Mouse (Mus musculus) stomach, postnatal 0 days (tissue): ENCODE measurements around the gene Grb7.

Experiments
- CTCF ChIP-seq: IDR thresholded peaks from 2 replicates; pipeline ENCODE4 v1.5.1; 2016; ENCODE audit warnings: antibody characterized with exemption, low read depth, mild to moderate bottlenecking, moderate library complexity
- EP300 ChIP-seq: optimal IDR thresholded peaks from 2 replicates; pipeline ENCODE3; 2016; ENCODE audit warnings: antibody characterized with exemption

DNA sequence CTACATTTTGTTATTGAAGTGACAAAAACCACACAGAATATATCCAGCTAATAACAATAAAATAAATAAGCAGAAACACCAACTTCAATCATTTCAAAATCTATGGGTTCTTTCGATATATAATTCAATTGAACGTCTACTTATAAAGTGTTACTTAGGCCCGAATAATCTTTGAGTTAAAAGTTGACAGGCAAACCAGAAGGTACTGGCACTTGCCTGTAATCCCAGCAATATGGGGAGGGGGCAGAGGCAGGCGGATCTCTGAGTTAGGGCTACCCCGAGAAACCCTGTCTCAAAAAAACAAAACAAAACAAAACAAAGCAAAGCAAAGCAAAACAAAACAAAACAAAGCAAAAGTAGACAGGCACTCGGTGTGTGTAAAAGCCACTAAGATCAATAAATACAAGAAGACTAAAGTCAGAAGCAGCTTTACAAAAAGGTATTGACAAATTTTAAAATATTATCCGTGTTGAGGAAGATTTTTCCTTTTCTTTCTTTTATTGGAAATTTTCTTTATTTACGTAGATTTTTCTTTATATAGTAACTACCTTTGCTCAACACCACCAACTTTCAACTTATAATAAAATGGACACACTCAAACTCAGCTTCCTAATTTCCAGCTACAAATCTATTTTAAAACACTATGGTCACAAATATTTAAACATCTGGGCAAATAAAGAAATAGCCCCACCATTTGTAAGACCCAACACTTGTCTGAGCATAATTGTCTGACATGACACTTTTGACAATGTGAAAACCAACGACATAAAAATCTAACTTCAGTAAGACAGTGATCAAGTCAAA is 29.6 kb downstream of the Grb7 start:
- TF ChIP-seq CTCF (no peak), EP300 (no peak)
